Mouse (Mus musculus): ENCODE data around the gene Btbd9. TPM values are rescaled to one million over a fixed set of nuclear protein-coding genes. Genes with fewer than 3 reads are reported as not detected.

The Btbd9 gene
- polyA plus RNA-seq, 1 experiment from 2014 or later, result 41.1 TPM

DNA sequence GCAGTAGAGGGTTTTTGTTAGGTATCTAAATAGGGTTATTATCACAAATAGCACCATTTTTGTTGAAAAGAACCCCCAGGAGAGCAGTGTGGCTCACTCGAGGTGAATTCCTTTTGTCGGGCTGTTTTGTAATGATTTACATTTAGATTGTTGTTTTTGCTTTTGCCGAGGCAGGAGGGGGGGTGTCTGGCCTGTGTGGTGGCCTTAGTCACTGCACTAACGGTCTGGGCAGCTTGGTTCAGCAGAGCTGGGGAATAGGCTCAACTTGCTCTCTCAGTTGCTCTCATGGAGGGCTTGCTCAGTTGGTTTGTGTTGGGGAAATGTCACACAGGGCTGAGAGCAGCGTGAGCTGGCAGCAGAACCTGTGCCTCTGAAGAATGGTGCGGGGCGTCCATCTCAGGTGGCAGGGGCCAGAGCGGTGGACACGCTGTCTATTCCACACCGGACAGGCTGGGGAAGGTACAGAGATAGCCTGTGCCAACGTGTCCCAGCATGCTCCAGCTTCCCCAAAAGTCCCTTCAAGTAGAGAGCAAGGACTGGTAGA lies 385.1 kb downstream of the Btbd9 start:
- Histone ChIP-seq H3K4me1 (ENCODE audit: control insufficient read depth, insufficient read depth, low read length) (peaks cover 27% of the 10 kb centered on the region), H3K9ac (ENCODE audit: low read length) (no peak overlapping the region), H3K4me3 (ENCODE audit: low read depth, low read length) (no peak overlapping the region), H3K36me3 (ENCODE audit: control insufficient read depth, insufficient read depth, low read length) (no peaks in the 10 kb centered on the region), H3K27me3 (ENCODE audit: control insufficient read depth, insufficient read depth, low read length) (no peaks in the 10 kb centered on the region), H3K4me2 (ENCODE audit: low read depth, severe bottlenecking) (no peak overlapping the region), H3K27ac (replicated peaks; ENCODE audit: low read depth, low read length) (no peak overlapping the region), H3K9me3 (ENCODE audit: control insufficient read depth, low read length) (no peaks in the 10 kb centered on the region)
- DNase-seq (ENCODE audit: low spot score) (no peak), ATAC-seq (ENCODE audit: insufficient number of reproducible peaks, low FRiP score, low TSS enrichment, low read depth) (no peak)
- 74% methylated on average over 11 of the region's 11 CpGs for WGBS

DNA sequence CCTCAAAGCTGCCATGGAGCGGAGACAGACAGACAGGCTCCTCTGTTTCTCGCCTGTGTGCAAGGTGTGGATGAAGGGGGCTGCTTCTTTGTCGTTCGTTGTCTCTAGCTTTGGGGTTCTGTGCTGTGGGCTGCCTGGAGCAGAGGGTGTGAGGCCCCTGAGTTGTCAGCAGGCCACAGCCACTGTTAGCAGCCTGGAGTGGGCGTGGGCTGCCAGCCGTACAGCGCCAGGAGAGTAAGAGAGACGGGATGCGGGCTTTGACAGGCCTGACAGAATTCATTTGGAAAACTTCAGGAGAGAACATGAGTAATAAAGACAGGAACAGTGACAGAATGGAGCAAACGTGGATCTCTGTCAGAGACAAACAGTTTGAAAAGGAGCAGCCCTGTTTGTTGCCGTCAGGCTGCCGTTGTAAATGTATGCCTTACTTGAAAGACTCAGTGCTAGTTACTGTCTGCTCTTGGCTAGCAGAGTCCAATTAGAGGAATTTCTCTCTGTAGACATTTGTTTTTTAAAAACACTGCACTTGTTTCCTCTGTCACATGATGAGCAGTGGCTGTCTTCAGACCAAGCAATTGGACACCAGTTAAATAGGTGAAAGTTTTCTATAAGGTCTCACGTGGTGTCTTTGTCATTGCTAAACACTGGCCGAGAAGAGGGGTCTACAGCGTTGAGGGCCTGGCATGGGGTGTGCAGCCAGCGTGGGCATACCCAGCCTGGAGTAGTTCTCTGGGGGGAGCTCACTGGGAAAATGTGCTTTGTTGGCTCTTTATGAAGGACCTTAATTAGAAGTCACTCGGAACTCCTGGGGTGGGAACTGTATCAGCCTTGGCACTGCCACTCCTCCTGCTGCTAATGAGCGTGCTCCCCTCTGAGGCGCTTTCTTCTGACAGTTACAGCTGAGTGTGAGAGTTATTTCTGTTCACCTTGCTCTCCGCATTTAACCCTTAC lies 388.0 kb downstream of the Btbd9 start:
- no peak overlapping the region; the same call in 1 of the 2 replicates for H3K27ac ChIP-seq (replicated peaks; ENCODE audit: low read depth, low read length)
- no peak overlapping the region for H3K4me3 ChIP-seq (ENCODE audit: low read depth, low read length)

DNA sequence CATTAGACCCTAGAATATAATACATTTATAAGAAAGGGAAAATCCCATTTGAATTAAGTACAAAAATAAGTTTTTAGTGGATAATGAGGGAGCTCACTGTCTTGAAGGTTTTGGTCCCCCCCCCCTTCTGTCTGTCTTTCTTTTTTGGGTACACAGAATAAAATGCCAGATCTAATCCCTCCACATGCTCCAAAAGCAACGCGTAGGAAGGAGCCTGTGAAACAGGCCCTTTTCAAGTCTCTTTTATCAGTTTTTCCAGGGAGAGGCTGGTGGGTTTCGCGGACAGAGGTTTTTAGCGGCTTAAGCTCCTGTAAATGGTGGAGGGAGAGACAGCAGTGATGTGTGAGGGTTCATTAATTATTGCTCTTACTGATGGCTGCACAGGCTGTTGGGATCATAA lies 388.7 kb downstream of the Btbd9 start:
- no peak overlapping the region for H3K9ac ChIP-seq (ENCODE audit: low read length)
- H3K36me3 ChIP-seq (ENCODE audit: control insufficient read depth, insufficient read depth, low read length), result no peaks in the 10 kb centered on the region
- ATAC-seq (ENCODE audit: insufficient number of reproducible peaks, low FRiP score, low TSS enrichment, low read depth), result no peak
- H3K9me3 ChIP-seq (ENCODE audit: control insufficient read depth, low read length), result no peaks in the 10 kb centered on the region
- no peak overlapping the region for H3K4me3 ChIP-seq (ENCODE audit: low read depth, low read length)
- H3K27ac ChIP-seq (replicated peaks; ENCODE audit: low read depth, low read length), result no peak overlapping the region
- WGBS, result 31% methylated on average over 5 of the region's 5 CpGs
- DNase-seq (ENCODE audit: low spot score), result no peak
- H3K4me1 ChIP-seq (ENCODE audit: control insufficient read depth, insufficient read depth, low read length), result peaks cover 21% of the 10 kb centered on the region
- H3K4me2 ChIP-seq (ENCODE audit: low read depth, severe bottlenecking), result no peak overlapping the region
- no peaks in the 10 kb centered on the region for H3K27me3 ChIP-seq (ENCODE audit: control insufficient read depth, insufficient read depth, low read length)

More for the DNA sequence above, 388.0 kb downstream of the Btbd9 start:
- Histone ChIP-seq H3K4me1 (ENCODE audit: control insufficient read depth, insufficient read depth, low read length) (peaks cover 21% of the 10 kb centered on the region), H3K27me3 (ENCODE audit: control insufficient read depth, insufficient read depth, low read length) (no peaks in the 10 kb centered on the region), H3K36me3 (ENCODE audit: control insufficient read depth, insufficient read depth, low read length) (no peaks in the 10 kb centered on the region), H3K9me3 (ENCODE audit: control insufficient read depth, low read length) (no peaks in the 10 kb centered on the region), H3K9ac (ENCODE audit: low read length) (no peak overlapping the region), H3K4me2 (ENCODE audit: low read depth, severe bottlenecking) (no peak overlapping the region)
- DNase-seq (ENCODE audit: low spot score) (no peak), ATAC-seq (ENCODE audit: insufficient number of reproducible peaks, low FRiP score, low TSS enrichment, low read depth) (no peak)
- WGBS, result 17% methylated on average over 20 of the region's 20 CpGs

DNA sequence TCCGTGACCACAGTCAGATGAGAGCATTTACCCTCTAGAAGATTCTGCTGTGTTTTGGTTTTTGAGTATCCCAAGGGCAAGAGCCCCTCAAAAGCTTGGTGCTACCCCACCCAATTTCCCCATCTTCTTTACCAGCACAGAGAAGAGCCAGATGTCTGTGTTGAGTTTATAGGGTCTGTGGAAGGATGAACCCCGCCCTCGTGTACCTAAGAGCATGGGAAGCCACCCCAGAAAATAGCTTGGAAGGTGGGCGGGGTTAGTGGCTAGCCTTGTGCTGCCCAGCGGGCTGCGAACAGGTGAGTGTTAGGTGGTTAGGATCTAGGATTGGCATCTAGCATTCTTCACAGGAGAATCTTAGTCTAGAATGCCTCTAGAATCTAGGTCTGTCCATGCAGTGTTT lies 389.1 kb downstream of the Btbd9 start:
- Histone ChIP-seq H3K4me1 (ENCODE audit: control insufficient read depth, insufficient read depth, low read length) (peaks cover 21% of the 10 kb centered on the region), H3K27me3 (ENCODE audit: control insufficient read depth, insufficient read depth, low read length) (no peaks in the 10 kb centered on the region), H3K9me3 (ENCODE audit: control insufficient read depth, low read length) (no peaks in the 10 kb centered on the region), H3K27ac (replicated peaks; ENCODE audit: low read depth, low read length) (no peak overlapping the region), H3K4me3 (ENCODE audit: low read depth, low read length) (no peak overlapping the region), H3K9ac (ENCODE audit: low read length) (no peak overlapping the region), H3K36me3 (ENCODE audit: control insufficient read depth, insufficient read depth, low read length) (no peaks in the 10 kb centered on the region), H3K4me2 (ENCODE audit: low read depth, severe bottlenecking) (no peak overlapping the region)
- WGBS, result 82% methylated on average over 6 of the region's 6 CpGs
- DNase-seq (ENCODE audit: low spot score) (no peak), ATAC-seq (ENCODE audit: insufficient number of reproducible peaks, low FRiP score, low TSS enrichment, low read depth) (no peak)

DNA sequence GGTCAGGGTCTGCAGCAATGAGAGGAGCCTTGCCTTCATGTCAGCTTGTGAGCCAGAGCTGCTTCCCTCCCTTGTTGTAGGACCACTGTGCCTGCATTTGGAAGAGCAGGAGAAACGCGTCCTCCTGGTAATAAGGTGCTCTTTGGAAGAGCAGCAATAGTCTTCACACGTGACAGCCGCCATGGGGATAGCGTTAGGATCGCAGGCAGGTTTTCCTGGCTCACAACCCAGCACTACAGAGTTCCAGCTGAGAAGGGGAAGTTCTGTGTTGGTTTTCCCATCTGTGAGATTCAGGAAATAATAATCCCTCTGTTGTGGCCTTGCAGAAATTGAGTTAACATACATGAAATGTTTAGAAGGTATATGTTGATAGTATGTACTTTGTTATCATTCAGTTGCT lies 392.7 kb downstream of the Btbd9 start:
- DNase-seq (ENCODE audit: low spot score) (no peak), ATAC-seq (ENCODE audit: insufficient number of reproducible peaks, low FRiP score, low TSS enrichment, low read depth) (no peak)

DNA sequence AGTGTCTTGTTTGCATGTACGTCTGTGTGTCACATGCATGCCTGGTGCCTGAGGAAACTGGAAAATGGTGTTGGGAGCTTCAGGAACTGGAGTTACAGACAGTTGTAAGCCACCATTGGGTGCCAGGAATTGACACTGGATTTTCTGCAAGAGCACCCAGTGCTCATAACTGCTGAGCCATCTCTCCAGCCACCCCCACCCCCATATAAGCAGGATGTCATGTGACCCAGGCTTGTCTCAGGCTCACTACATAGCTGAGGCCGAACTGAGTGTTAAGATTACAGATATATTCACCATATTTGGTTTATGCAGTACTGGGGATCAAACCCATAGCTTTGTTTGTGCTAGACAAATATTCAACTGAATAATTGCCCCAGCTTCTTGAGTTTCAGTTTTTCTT lies 394.2 kb downstream of the Btbd9 start:
- ATAC-seq (ENCODE audit: insufficient number of reproducible peaks, low FRiP score, low TSS enrichment, low read depth), result no peak
- peaks cover 1% of the 10 kb centered on the region; the same call in 1 of the 2 replicates for H3K4me1 ChIP-seq (ENCODE audit: control insufficient read depth, insufficient read depth, low read length)
- 0 out of 2 replicates have a peak, but pooled peaks cover 3% of the 10 kb centered on the region for H3K36me3 ChIP-seq (ENCODE audit: control insufficient read depth, insufficient read depth, low read length)
- H3K9ac ChIP-seq (ENCODE audit: low read length), result no peak overlapping the region
- no peaks in the 10 kb centered on the region for H3K9me3 ChIP-seq (ENCODE audit: control insufficient read depth, low read length)
- H3K4me2 ChIP-seq (ENCODE audit: low read depth, severe bottlenecking), result no peak overlapping the region
- H3K4me3 ChIP-seq (ENCODE audit: low read depth, low read length), result no peak overlapping the region
- DNase-seq (ENCODE audit: low spot score), result no peak
- no peak overlapping the region for H3K27ac ChIP-seq (replicated peaks; ENCODE audit: low read depth, low read length)
- 90% methylated on average over 2 of the region's 2 CpGs for WGBS
- no peaks in the 10 kb centered on the region for H3K27me3 ChIP-seq (ENCODE audit: control insufficient read depth, insufficient read depth, low read length)

More for the DNA sequence above, 392.7 kb downstream of the Btbd9 start:
- no peaks in the 10 kb centered on the region for H3K27me3 ChIP-seq (ENCODE audit: control insufficient read depth, insufficient read depth, low read length)
- no peak overlapping the region for H3K27ac ChIP-seq (replicated peaks; ENCODE audit: low read depth, low read length)
- no peak overlapping the region for H3K9ac ChIP-seq (ENCODE audit: low read length)
- 94% methylated on average over 6 of the region's 6 CpGs for WGBS
- no peak overlapping the region for H3K4me3 ChIP-seq (ENCODE audit: low read depth, low read length)
- no peaks in the 10 kb centered on the region for H3K9me3 ChIP-seq (ENCODE audit: control insufficient read depth, low read length)
- H3K4me2 ChIP-seq (ENCODE audit: low read depth, severe bottlenecking), result no peak overlapping the region
- H3K4me1 ChIP-seq (ENCODE audit: control insufficient read depth, insufficient read depth, low read length), result peaks cover 11% of the 10 kb centered on the region
- no peaks in the 10 kb centered on the region for H3K36me3 ChIP-seq (ENCODE audit: control insufficient read depth, insufficient read depth, low read length)

DNA sequence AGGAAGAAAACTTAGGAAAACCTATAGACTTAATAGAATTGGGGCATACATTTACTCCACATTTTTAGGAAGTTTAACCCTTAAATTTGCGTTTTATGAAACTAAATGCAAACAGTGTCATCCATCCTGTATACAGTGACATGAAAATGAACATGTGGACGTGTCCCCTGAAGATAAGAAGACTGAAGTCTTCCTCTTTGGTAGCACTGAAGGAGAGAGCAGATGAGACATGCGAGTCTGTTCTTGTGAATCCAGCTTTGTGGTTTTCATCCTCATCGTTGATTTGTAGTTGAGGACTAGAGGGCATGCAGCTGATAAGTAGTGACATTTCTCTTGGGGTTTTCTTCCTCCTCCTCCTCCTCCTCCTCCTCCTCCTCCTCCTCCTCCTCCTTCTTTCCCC lies 394.7 kb downstream of the Btbd9 start:
- H3K27me3 ChIP-seq (ENCODE audit: control insufficient read depth, insufficient read depth, low read length), result no peaks in the 10 kb centered on the region
- DNase-seq (ENCODE audit: low spot score) (no peak), ATAC-seq (ENCODE audit: insufficient number of reproducible peaks, low FRiP score, low TSS enrichment, low read depth) (no peak)
- H3K27ac ChIP-seq (replicated peaks; ENCODE audit: low read depth, low read length), result no peak overlapping the region
- no peaks in the 10 kb centered on the region for H3K9me3 ChIP-seq (ENCODE audit: control insufficient read depth, low read length)
- H3K36me3 ChIP-seq (ENCODE audit: control insufficient read depth, insufficient read depth, low read length), result 0 out of 2 replicates have a peak, but pooled peaks cover 3% of the 10 kb centered on the region
- WGBS, result 87% methylated on average over 4 of the region's 4 CpGs
- H3K4me1 ChIP-seq (ENCODE audit: control insufficient read depth, insufficient read depth, low read length), result no peaks in the 10 kb centered on the region
- H3K4me2 ChIP-seq (ENCODE audit: low read depth, severe bottlenecking), result no peak overlapping the region
- H3K9ac ChIP-seq (ENCODE audit: low read length), result no peak overlapping the region
- no peak overlapping the region for H3K4me3 ChIP-seq (ENCODE audit: low read depth, low read length)

DNA sequence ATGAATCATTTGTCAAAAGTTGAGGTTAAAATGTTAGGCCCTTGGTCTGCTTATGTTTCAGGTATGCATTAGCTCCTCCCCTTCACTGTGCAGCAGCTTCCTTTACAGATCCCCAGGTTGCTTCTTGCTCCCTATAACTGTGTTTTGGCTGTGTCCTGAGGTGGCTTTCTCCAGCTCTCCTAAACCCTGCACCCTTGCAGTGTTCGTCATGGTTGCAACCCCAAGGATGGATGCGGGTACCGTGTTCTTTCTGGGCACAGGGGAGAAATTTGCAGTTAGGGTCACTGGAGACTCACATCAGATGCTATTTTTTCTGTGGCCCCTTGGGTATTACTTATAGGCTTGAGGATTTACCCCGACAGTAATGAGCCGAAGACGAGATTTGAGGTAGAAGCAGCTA lies 396.1 kb downstream of the Btbd9 start:
- Histone ChIP-seq H3K27me3 (ENCODE audit: control insufficient read depth, insufficient read depth, low read length) (no peaks in the 10 kb centered on the region), H3K4me3 (ENCODE audit: low read depth, low read length) (no peak overlapping the region), H3K9ac (ENCODE audit: low read length) (no peak overlapping the region), H3K27ac (replicated peaks; ENCODE audit: low read depth, low read length) (no peak overlapping the region), H3K4me2 (ENCODE audit: low read depth, severe bottlenecking) (no peak overlapping the region), H3K36me3 (ENCODE audit: control insufficient read depth, insufficient read depth, low read length) (0 out of 2 replicates have a peak, but pooled peaks cover 3% of the 10 kb centered on the region), H3K9me3 (ENCODE audit: control insufficient read depth, low read length) (no peaks in the 10 kb centered on the region), H3K4me1 (ENCODE audit: control insufficient read depth, insufficient read depth, low read length) (no peaks in the 10 kb centered on the region)
- no peak for ATAC-seq (ENCODE audit: insufficient number of reproducible peaks, low FRiP score, low TSS enrichment, low read depth)
- DNase-seq (ENCODE audit: low spot score), result no peak
- 93% methylated on average over 6 of the region's 6 CpGs for WGBS
